Mouse (Mus musculus): ENCODE measurements around the gene D5Ertd577e.
"Not testable (repeated sequence)": the region's sequence is repeated elsewhere in the genome, so short reads cannot be mapped to it uniquely, and the experiment has no call there.

Gene D5Ertd577e

GRCm38 (mm10) chr5:95456506-95456905, at the start of gene D5Ertd577e:
Gene D5Ertd577e, plus strand, starts transcription at chr5:95456806.
- DNase-seq (ENCODE audit: low spot score in 2 of 2): not testable (repeated sequence)

GRCm38 (mm10) chr5:95510458-95510857, 53.9 kb downstream of the D5Ertd577e start, which contains the start of gene Gm3286:
Gene Gm3286, plus strand, starts transcription at chr5:95510758.
- DNase-seq (ENCODE audit: low spot score in 2 of 2): not testable (repeated sequence)

Data from left cerebral cortex, adult 9 months (tissue).